Mouse (Mus musculus) cerebellum, adult 9-11 months (tissue): Measurements from ENCODE around the gene 2310003L06Rik.

Experiments
- DNase-seq: peaks from one replicate; pipeline ENCODE4 v3.0.0; 2022

The 2310003L06Rik gene

GRCm38 (mm10) chr5:87969201-87969600, at the start of gene 2310003L06Rik, which contains the start of gene Gm28434:
2310003L06Rik (plus strand) TSS chr5:87969459.
Gm28434 (plus strand) TSS chr5:87969517.
- no peak for DNase-seq

GRCm38 (mm10) chr5:87925372-87925771, 43.9 kb upstream of the 2310003L06Rik start, which contains the start of gene Csn3:
Csn3 (plus strand) TSS chr5:87925579.
- no peak for DNase-seq

GRCm38 (mm10) chr5:87931603-87932002, 37.7 kb upstream of the 2310003L06Rik start:
- no peak for DNase-seq

GRCm38 (mm10) chr5:87940752-87941151, 28.5 kb upstream of the 2310003L06Rik start:
- no peak for DNase-seq

- no peak for DNase-seq
Observed at GRCm38 (mm10) chr5:87942515-87942914, 26.7 kb upstream of the 2310003L06Rik start.

GRCm38 (mm10) chr5:87951836-87952235, 17.4 kb upstream of the 2310003L06Rik start:
- no peak for DNase-seq

GRCm38 (mm10) chr5:87979139-87979538, 9.9 kb downstream of the 2310003L06Rik start, which contains the start of gene Cabs1:
Cabs1 (plus strand) TSS chr5:87979439.
- DNase-seq, result no peak

- no peak for DNase-seq
Observed at GRCm38 (mm10) chr5:87982468-87983214, 13.4 kb downstream of the 2310003L06Rik start.

- DNase-seq, result no peak
Observed at GRCm38 (mm10) chr5:88002249-88002648, 33.0 kb downstream of the 2310003L06Rik start, which contains the start of gene Smr3a. Smr3a (plus strand) TSS chr5:88002549.

- no peak for DNase-seq
Observed at GRCm38 (mm10) chr5:88005241-88005640, 36.0 kb downstream of the 2310003L06Rik start.
